Mouse (Mus musculus): Measurements from ENCODE around the gene Gm4141.
"Not testable (repeated sequence)": the region's sequence is repeated elsewhere in the genome, so short reads cannot be mapped to it uniquely, and the experiment has no call there.

The Gm4141 gene

GRCm38 (mm10) chr7:20576141-20576540, at the start of gene Gm4141:
Gene Gm4141 (minus strand): TSS chr7:20576241.
- DNase-seq (ENCODE audit: low read depth, low spot score): not testable (repeated sequence)

DNA sequence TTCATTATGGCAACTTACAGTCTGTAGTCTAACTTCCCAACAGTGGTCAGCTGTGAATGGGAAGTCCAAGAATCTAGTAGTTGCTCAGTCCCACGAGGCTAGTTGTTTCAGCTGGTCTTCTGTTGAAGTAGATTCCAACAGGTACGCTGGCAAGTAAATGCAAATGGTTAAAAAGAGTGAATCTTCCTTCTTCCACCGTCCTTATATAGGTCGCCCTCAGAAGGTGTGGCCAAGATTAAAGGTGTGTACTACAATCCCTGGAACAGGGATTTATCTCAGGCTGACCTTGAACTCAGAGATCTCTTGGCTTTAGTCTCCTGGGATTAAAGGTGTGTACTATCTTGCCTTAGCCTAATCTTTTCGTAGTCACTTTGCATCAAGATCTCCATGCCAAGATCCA, 22.9 kb upstream of the Gm4141 start, which contains the start of gene Gm4513:
Gene Gm4513 (minus strand): TSS at position 101 of the 400 bp plus-strand sequence.
- not testable (repeated sequence) for DNase-seq (ENCODE audit: low read depth, low spot score)

DNA sequence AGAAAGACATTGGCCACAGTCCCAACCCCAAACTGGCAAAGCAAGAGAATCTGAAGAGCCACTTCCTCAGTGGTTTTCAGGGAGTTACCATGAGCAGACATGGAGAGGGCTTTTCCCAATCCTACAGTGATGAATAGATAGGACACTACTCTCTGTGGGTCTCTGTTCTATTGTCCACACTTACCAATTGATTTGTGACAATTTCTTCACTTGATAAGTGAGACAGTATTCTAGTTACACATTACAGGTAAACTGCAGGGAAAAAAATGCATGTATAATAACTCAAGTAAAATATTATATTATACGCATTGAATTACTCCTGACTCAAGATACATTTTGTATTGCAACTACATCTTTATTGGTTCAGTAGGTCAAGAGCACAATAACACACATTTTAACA, 30.4 kb downstream of the Gm4141 start, which contains the start of gene Gm5726:
Gene Gm5726 (minus strand): TSS at position 101 of the 400 bp plus-strand sequence.
- DNase-seq (ENCODE audit: low read depth, low spot score): not testable (repeated sequence)

- DNase-seq (ENCODE audit: low read depth, low spot score): not testable (repeated sequence)
Measured at GRCm38 (mm10) chr7:20533537-20533936, 42.5 kb downstream of the Gm4141 start, which contains the start of gene Vmn1r104. Gene Vmn1r104 (plus strand): TSS chr7:20533837.
